Mouse (Mus musculus): ENCODE data around the gene Espn.

Espn gene

DNA sequence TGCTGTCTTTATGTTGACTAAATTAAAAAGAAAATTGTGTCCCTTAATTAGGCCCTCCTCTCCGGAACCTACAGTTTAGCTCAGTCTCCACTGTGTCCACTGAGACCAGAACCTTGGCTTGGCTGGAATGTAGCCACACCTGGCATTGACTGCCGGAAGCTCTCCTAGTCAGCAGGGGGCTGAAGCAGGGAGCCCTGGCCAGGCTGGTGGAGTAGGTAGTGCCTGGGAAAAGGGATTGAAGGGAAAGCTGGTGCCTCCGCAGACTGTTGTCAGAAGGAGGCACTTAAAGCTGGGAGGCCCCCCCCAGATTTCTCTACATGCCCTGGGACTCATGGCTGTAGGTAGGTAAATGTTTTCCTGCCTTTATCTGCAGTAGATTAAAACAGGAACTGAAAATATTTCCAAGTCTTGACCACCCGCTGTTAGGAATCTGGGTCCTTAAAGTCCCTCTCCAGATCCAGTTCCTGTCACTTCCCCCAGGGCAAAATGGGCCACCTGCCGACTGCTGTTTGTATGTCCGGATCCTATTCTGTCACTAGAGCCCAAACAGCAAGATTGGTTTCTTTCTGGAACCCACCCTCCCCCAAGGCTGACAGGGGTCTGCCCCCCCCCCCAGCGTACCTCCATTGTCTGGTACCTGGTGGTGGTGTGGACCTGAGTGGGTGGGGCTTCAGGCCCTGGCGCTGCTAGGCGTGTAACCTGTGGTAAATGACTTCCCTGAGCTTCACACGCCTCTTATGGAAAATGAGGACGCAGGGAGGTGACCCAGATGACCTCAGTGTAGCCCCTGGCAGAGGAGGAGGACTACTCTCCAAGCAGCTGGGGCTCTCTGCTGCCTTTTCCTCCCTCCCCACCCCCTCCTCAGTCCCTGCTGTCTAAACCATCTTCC, 54.0 kb downstream of the Espn start:
- DNase-seq (ENCODE audit: low spot score in 2 of 2): no peak

DNA sequence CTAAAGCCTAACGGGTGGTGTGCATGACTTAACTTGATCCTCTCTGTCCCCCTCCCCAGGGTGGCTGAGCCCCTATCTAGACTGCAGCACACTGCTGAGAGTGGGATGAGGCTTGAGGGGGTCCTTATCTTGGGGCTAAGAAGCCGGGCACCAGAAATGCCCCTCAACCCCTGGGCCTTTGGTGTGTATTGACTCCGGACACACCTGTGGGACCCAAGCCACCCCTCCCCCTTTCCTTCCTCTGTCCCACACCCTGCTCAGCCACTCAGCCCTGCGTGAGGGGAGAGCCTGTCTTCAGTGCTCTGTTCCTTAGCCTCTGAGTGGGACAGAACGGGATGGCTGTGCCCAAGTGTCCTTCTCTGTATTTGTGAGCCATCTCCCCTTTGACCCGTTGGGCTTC, 55.2 kb downstream of the Espn start:
- no peak for DNase-seq (ENCODE audit: low spot score in 2 of 2)

DNA sequence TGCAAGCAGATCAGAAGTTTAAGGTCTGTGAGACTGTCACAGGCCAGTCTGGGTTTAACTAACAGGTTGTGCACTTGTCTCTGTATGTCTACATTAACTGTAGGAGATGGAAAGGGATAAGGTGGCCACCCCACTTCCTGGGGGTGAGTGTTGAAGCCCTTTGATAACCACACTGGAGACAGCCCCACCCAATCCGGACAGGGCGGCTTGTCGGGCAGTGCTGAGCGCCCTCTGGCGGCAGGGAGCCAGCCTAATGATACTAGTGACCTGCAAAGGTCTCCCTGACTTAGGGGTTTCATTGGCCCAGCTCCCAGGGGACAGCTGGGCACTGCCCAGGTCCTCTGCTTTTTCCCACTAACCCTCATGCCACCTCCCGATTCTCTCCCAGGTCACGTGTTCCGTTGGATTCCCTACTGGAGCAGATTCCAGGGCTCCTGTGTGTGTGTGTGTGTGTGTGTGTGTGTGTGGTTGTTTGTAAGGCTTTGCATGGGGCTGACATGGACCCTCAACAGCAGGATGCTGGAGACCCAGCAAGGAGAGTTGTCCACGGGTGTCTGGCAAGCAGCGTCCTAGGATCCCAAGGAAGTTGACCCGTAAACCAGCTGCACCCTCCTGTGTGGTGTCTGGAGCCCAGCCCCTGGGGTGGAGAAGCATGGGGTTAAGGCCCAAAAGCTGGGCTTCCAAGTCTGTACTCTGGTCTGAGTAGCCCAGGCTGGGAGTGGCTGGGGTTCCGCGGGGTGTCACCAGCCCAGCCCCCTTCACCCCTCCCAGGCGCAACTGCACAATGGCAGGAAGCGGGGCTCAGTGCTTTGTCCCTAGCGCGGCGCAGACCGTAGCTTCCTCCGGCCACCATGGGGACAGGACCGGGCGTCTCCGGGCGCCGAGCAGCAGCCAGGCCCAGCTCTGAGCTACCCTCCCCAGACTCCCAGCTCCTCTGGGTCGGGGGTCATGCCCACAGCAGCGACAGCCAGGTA, 55.9 kb downstream of the Espn start:
- peak; percentile 50 to 58 for DNase-seq (ENCODE audit: low spot score in 2 of 2)

DNA sequence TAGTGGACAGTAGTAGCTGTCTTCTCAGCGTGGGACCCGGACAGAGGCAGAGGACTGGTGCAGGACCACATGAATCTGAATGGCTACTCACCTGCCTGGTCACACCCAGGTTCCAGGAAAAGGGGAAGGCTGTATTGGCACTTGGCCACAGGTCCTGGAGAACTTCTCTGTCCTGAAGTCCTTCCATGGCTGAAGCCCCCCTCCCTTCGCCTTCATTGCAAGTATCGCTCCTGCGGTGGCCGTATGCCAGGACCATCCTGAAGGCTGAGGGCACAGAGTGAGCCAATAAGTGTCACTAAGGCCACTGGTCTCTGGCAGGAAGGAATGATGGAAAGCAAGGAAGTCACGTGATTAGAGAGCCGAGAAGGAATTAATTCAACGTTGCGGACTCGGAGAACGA, 57.9 kb downstream of the Espn start:
- DNase-seq (ENCODE audit: low spot score in 2 of 2): no peak

DNA sequence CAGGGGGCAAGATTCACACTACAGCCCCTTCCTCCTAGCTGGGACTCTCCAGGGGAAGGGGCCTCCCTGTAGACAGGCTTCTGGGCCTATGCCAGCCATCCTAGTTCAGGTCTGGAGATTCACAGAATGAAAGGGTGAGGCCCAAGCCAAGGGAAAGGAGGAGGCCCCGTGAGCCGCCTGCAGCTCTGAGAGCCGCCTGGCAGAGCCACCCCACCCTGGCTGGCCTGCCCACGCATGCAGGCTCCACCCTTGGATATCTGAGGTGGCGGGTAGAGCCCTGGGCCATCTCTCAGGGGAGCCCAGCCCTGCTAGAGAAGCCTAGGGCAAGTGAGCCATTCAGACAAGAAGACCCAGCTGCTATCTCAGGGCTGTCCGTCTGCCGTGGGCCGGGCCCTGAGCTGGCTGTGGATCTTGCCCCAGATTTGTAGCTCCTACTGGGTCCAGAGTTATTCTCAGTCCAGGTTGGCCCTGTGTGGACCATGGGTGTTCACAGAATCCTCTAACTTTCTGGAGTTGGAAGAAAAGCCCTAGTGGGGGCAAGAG, 59.3 kb downstream of the Espn start:
- DNase-seq (ENCODE audit: low spot score in 2 of 2): no peak

DNA sequence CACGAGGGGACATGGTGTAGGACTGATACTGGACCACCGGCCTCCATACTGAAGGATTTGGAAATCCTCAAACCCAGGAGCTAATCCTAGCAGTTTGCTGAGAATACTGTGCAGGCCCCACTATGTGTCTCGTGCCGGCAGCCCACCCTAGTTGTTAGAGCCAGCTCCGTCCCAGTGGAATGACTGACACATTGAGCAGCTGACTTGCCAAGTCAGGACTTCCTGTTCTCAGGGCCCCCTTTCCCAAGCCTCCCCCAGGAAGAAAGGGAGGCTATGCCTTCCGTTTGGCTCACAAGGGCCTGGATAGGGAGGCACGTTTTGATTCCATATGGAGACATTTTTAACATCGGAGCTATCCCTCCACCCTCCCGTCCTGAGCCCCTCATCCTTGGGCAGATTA, 62.0 kb downstream of the Espn start:
- no peak for DNase-seq (ENCODE audit: low spot score in 2 of 2)

DNA sequence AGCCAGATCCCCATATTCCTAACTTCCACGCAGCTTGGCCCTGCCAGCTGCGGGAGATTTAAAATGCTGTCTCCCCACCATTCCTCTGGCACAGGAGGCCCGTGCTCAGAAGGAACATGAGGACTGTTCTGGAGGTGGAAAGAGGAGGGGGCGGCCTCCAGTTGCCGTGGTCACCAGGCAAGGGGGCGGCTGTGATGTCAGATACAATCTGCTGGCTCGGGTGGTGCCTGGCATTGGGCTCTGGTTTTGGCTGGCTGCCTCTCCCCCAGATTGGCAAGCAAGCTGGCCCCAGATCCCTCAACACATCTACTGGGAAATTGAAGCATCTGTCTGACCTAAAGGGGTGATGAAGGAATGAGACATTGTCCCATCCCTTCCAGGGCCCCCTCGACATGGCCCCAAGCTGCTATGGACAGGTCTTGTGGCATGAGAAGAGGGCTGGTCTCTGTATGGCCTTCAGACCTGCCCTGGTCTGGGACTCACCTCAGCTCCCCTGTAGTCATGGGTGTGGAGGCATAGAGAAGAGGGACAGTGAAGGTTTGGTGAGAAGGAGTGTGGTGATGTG, 63.5 kb downstream of the Espn start:
- DNase-seq (ENCODE audit: low spot score in 2 of 2): peak; percentile 52 to 66

DNA sequence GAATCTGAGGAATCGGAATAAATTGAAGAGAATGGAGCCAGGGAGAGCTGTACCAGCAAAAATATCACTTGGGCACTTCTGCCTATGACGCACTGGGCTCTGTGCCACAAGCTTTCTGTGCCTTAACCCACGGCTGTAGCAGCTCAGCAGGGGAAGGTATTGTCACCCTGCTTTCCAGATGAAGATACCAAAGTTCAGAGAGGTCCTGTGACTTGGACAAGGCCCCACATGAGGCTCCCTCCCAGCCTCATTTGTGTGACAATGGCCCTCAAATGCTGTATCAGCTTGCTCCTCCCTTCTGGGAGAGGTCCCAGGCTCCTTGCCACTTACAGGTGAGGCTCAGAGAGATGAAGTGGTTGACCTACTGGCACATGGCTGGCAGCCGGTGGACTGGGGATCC, 64.0 kb downstream of the Espn start:
- no peak for DNase-seq (ENCODE audit: low spot score in 2 of 2)

DNA sequence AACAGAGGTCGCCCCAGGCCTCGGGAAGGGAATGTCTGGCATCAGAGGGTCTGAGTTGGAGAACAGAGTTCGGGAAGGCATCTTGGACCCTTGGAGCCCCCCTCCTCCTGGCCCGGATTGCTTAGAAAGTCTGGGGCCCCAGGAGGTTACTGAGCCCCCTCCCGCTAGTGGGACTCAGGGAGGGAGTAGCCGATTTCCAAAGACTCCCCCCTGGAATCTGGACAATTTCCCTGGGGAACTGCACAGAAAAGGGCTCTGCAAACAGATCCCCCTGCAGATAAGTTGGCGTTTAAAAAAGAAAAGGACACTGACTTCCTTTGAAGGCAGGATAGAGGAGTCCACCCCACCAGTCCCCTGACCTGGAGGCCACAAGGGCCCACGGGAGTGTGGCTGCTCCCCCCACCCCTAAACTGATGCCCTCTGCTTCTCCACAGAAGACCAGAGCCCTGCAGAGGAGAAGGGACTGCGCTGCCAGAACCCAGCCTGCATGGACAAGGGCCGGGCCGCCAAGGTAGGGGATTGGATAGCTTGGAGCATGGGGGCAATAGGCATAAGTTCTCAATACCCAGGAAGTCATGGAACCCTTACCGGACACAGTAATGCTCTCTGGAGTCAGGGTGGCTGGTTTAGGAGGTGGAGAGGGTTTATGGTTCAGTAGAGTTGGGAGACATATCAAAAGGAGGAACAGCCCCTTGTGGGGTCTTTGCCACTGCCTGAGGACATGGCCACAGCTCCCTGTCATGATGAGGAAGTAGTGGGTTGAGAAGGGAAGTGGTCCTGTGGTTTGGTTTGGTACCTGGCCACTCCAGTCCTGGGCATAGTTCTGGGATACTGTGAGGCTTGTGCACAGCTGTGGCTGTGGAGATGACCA, 64.7 kb downstream of the Espn start:
- no peak for DNase-seq (ENCODE audit: low spot score in 2 of 2)

DNA sequence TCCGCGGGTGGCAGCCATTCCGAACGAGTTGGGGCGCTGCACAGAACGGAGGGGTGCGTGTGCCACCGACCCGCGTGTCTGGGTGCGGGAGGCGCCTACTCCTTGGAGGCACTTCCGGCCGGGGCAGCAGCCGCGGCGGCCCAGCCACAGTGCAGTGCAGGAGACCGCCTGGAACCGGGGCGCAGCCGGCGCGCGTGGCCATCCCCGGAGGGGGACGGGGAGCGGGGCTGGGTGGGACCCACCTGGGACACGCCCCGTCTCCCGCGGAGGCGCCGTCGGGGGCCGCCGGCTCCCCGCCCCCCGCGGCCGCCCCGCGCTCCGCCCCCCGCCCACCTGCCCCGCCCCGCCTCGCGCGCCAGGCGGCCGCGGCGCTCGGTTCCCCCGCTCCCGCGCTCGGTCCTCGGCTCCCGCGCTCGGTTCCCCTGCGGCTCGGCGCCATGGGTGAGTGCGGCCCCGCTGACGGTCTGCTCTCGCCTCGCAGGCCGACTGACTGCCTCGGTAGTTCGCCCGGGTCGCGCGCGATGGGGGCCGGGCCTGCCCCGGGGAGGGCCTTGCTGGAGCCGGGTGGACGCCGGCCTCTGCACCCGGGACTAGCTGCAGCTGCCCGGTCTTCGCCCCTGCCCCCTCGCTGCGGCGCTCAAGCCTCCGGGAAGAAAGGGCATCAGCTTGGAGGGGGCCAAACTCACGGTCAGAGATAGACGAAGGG, 65.5 kb downstream of the Espn start:
- no peak for DNase-seq (ENCODE audit: low spot score in 2 of 2)

DNA sequence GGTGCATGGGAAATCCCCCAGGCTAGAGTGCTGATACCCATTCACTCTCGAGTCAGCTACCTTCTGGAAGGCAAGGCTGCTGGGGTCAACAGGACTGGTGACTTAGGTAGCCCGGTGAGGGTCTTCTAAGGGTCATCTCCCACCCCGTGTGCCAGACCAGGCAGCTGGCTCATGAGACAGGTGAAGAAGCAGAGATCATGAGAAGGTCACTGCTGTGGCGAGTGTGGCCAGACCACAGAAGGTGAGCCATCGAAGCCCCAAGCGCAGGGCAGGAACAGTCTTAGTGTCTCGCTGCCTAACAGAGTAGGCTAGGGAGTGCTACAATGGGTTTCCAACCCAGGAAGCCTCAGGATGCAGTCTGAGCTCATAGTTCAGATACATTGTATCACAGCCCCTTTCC, 67.6 kb downstream of the Espn start:
- no peak for DNase-seq (ENCODE audit: low spot score in 2 of 2)

DNA sequence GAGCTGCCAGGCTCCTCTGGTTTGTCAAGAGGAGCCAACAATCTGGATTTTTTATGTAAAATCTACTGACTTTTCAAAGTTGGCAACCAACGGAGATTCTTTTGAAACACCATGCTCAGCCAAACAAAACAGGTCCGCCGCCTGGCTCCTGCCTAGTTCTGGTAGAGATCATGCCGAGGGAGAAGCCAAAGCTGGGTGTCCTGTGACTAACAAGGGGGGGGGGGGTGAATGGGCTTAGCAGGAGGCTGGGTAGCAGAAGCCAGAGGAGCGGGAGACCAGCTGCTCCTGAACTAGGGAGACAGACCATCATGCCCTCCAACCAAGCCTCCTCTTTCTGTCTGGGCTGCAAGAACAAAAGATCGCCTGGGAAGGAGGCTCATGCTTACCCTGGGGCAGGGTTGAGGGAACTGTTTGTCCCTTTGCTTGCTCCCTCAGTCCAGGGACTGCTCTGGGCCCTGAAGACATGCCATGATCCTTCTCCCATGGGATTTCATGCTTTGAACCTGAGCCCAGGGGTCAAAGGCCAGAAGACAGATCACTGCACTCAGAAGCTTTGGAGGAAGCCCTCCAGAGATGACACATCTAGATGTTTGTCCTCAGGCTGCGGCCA, 68.5 kb downstream of the Espn start:
- DNase-seq (ENCODE audit: low spot score in 2 of 2): no peak

DNA sequence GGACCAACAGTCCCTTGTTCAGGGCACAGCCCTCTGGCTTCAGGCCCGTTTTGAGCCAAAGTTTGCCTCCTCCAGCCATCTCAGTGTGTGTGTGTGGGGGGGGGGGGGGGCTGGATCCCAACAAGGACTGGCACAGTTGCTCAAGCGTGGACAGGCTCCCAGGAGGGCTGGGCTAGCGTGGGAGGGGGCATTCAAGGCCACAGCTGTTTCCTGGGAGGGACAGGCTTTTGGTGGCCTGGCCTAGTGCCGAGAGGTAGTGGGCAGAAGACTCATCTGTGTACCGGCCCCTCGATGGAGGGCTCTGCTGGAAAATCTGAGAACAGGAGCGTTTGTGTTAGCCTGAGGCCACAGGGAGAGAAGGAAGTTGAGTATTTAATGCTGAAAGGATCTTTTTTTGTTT, 72.2 kb downstream of the Espn start:
- DNase-seq (ENCODE audit: low spot score in 2 of 2): no peak

DNA sequence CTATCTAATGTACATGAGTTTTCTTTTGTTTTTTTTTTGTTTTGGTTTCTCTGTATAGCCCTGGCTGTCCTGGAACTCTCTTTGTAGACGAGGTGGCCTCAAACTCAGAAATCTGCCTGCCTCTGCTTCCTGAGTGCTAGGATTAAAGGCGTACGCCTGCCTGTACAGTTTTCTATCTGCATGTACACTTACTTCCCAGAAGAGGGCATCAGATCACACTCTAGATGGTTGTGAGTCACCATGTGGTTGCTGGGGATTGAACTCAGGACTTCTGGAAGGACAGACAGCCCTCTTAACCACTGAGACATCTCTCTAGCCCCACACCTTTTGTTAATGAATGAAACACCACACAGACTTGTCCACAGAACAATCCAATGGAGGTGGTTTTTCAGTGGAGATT, 72.9 kb downstream of the Espn start:
- no peak for DNase-seq (ENCODE audit: low spot score in 2 of 2)

DNA sequence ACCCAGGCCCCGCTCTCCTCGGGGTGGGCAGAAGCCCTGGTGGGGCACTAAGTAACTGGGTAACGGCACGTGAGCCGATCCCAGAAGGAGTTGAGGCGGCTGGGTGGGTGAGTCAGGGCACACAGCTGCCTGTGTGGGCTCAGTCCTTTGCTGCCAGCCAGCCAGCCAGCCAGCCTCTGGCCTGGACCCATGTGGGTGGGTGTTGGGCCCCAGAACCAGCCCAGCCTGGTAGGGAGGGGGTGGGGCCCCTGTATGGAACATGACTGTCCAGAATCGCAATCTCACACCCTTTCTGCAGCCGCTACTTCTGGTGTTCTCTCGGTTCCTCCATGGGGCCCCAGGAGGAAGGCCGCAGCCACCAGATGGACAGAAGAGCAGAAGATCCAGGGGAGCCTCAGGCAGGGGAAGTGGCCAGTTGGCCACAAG, 74.1 kb downstream of the Espn start:
- no peak for DNase-seq (ENCODE audit: low spot score in 2 of 2)

DNA sequence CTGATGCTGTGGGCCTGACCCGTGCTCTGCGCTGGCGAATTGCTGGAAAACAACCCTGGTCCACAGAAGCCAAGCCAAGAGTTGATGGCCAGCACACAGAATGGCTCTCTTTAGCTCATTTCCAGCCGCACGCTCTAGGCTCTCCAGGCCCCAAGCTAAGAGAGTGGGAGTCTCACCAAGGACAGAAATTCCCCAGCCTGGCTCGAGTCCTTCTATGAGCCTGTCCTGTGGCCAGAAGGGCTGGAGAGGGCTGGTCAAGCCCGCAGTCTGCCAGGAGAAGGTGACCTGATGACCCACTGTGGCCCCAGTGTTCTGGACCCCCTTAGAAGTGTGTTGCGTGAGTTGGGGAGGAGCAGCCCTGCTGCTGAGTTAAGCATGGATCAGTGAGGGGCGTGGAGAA, 75.0 kb downstream of the Espn start:
- no peak for DNase-seq (ENCODE audit: low spot score in 2 of 2)

DNA sequence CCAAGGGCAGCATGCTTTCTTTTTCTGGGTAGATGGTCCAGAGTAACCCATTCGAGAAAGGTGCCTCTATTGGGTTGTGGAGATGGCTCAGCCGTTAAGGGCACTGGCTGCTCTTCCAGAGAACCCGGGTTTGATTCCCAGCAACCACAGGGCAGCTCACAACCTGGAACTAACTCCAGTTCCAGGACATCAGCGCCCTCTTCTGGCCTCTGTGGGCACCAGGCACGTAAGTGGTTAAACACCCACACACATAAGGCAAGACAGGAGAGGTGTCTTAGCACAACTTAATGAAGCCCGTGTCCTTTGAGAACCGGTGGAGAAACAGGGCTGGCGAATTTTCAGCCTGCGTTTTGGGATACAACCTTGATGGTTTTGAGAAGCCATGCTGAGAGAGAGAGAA, 77.6 kb downstream of the Espn start:
- no peak for DNase-seq (ENCODE audit: low spot score in 2 of 2)

DNA sequence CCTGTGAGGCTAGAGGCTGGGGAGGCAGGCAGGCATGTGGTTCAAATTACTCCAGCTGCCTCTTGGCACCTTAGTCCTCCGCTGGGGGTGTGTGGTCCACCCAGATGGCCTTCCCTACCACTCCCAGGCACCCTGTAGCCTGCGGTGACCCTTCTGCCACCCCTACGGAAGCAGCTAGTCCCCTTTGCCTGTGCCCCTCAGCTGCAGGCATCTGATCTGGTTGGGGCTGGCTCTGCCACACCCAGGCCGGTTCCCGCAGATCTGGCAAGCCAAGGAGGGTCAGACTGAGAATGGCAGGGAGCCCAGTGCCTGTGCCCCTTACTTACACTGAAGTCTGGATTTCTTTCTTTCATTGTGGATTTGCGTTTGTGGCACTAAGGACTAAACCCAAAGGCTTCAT, 78.5 kb downstream of the Espn start:
- no peak for DNase-seq (ENCODE audit: low spot score in 2 of 2)

DNA sequence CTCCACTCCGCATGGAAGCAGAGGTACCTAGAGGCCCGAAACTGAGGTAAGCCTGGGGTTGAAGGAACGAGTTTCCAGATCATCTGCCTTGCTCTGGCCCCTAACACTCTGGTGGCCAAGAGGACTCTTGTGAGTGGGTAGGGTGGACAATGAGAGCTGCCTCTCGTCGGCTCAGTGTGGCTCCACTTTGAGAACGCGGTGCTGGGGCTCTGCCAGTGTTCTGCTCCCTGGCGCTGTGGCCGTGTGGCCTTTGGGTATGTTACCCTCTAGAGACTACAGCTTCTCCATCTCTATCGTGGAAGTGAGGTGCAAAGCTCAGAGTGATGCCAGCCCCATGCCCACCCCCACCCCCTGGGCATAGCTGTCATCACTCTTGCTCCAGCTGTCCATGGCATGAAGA, 79.5 kb downstream of the Espn start:
- DNase-seq (ENCODE audit: low spot score in 2 of 2): no peak

DNA sequence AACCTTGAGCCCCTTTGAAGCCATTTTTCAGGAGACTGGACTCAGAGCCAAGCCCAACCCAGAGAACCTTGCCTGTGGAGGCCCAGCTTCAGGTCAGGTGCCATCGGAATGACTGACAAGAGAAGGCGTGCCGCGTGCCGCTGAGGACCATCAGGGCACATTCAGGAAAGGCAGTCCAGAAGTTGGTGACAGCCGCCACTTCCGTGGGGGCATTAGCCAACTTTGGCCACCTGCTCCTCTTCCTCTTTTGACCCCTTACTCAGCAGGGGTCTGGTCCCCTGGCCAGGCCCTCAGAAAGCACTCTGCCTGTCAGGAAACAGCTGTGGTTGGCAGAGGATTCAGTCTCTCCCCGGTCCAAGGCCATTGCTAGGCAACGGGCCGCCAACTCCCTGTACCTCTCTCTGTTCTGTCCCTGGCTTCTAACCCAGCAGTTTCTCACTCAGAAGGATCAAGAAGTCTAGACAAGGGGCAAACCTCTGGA, 80.0 kb downstream of the Espn start, which contains the start of gene Plekhg5:
Gene Plekhg5, plus strand, starts transcription at position 378 of the 481 bp plus-strand sequence.
- no peak for DNase-seq (ENCODE audit: low spot score in 2 of 2)

Measured in frontal cortex, postnatal 25 days (tissue).